Mouse (Mus musculus) kidney, embryonic 16.5 days (tissue): ENCODE data around the gene Ppbp. TPM values are rescaled to one million over a fixed set of nuclear protein-coding genes. Genes with fewer than 3 reads are reported as not detected.

ENCODE experiments used
- ATAC-seq: fragments of 200-750 bp; cut with Nextera tagmentation; 2 replicates; pipeline ENCODE4 v1.8.0; 2017; ENCODE audit warnings: moderate TSS enrichment; ENCODE audit not compliant: low FRiP score, low TSS enrichment
- H3K27ac ChIP-seq: fragments of 300-500 bp; sonication (generic); 2 replicates; pipeline ENCODE4 v1.5.1; 2014; ENCODE audit warnings: low read length
- H3K27me3 ChIP-seq: fragments of 300-500 bp; sonication (generic); 2 replicates; pipeline ENCODE4 v1.6.1; 2014; ENCODE audit warnings: low read length, control low read depth, mixed read lengths; ENCODE audit not compliant: insufficient read depth
- H3K36me3 ChIP-seq: fragments of 300-500 bp; sonication (generic); 2 replicates; pipeline ENCODE4 v1.6.1; 2014; ENCODE audit warnings: low read length, control low read depth, mixed read lengths; ENCODE audit not compliant: insufficient read depth
- H3K4me1 ChIP-seq: fragments of 300-500 bp; sonication (generic); 2 replicates; pipeline ENCODE4 v1.6.1; 2014; ENCODE audit warnings: low read length, control low read depth, mixed read lengths; ENCODE audit not compliant: insufficient read depth
- H3K4me2 ChIP-seq: fragments of 300-500 bp; sonication (generic); replicated peaks from 2 replicates; pipeline ENCODE4 v1.6.1; 2014; ENCODE audit warnings: low read depth, low read length
- H3K4me3 ChIP-seq: fragments of 300-500 bp; sonication (generic); 2 replicates; pipeline ENCODE4 v1.5.1; 2014; ENCODE audit warnings: mild to moderate bottlenecking, low read length
- H3K9ac ChIP-seq: fragments of 300-500 bp; sonication (generic); replicated peaks from 2 replicates; pipeline ENCODE4 v1.6.1; 2014; ENCODE audit warnings: low read length
- H3K9me3 ChIP-seq: fragments of 300-500 bp; sonication (generic); 2 replicates; pipeline ENCODE4 v1.6.1; 2016; ENCODE audit warnings: low read length, control low read depth
- WGBS: fragments of 180-500 bp; shearing (Covaris S2); extraction: QIAGEN DNeasy Blood & Tissue Kit; methylation state at CpG from one replicate; pipeline ENCODE4 v1.1.7; 2014; 5-methylcytosine and 5-hydroxymethylcytosine counted together
- polyA plus RNA-seq: library from polyadenylated mRNA; unstranded; fragments of >200 nt; fragmentation: Nextera tagmentation; extraction: Ambion mirVana; gene quantifications from 2 replicates; pipeline ENCODE4 v1.2.1, GENCODE M21; 2015

Ppbp gene
- polyA plus RNA-seq = 1.5 and 1.9 TPM in 2 replicates

DNA sequence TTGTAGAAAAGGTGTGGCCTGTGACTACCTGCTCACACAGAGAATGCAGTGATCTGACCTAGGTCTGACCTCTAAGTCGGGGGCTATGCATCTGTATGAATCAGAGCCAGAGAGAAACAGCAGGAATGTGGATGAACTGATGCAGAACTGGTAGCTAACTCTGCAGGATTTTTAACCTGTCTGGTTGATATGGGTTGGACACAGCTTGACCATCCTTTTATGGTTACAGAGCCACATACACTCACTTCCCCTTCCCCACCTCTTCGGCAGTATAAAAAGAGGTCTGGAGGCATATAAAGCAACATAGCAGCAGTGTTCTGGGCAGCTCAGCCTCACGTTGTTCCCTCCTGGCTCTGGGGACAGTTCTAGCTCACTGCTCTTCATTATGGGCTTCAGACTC is at the start of gene Ppbp:
TSS of gene Ppbp (plus strand) at position 301 of the 400 bp plus-strand sequence.
- ATAC-seq = no peak
- Histone ChIP-seq H3K36me3 (no peaks in the 10 kb centered on the region), H3K4me2 (no peak within 1 kb of the TSS), H3K9me3 (no peaks in the 10 kb centered on the region), H3K27ac (no peak within 1 kb of the TSS), H3K4me1 (0 out of 2 replicates have a peak, but pooled peaks cover 6% of the 10 kb centered on the region), H3K4me3 (no peak within 1 kb of the TSS), H3K27me3 (no peaks in the 10 kb centered on the region), H3K9ac (no peak within 1 kb of the TSS)
- WGBS = 49% methylated on average over 3 of the region's 3 CpGs

GRCm38 (mm10) chr5:90722656-90723055 is 45.7 kb upstream of the Ppbp start:
- H3K4me1 ChIP-seq = peaks cover 3% of the 10 kb centered on the region; the same call in 1 of the 2 replicates
- no peak overlapping the region for H3K4me2 ChIP-seq
- no peak overlapping the region for H3K27ac ChIP-seq
- WGBS = 95% methylated on average over 3 of the region's 3 CpGs
- ATAC-seq = no peak
- no peak overlapping the region for H3K9ac ChIP-seq
- no peaks in the 10 kb centered on the region for H3K9me3 ChIP-seq
- H3K27me3 ChIP-seq = no peaks in the 10 kb centered on the region
- no peak overlapping the region for H3K4me3 ChIP-seq
- H3K36me3 ChIP-seq = no peaks in the 10 kb centered on the region

GRCm38 (mm10) chr5:90728254-90728653 is 40.1 kb upstream of the Ppbp start:
- no peak overlapping the region for H3K9ac ChIP-seq
- peaks cover 3% of the 10 kb centered on the region; the same call in 1 of the 2 replicates for H3K4me1 ChIP-seq
- H3K4me3 ChIP-seq = no peak overlapping the region
- no peak overlapping the region for H3K4me2 ChIP-seq
- 38% methylated on average over 3 of the region's 3 CpGs for WGBS
- H3K36me3 ChIP-seq = no peaks in the 10 kb centered on the region
- no peak for ATAC-seq
- no peak overlapping the region for H3K27ac ChIP-seq
- no peaks in the 10 kb centered on the region for H3K9me3 ChIP-seq
- no peaks in the 10 kb centered on the region for H3K27me3 ChIP-seq

- Histone ChIP-seq H3K9ac (no peak overlapping the region), H3K4me2 (no peak overlapping the region), H3K4me1 (no peaks in the 10 kb centered on the region), H3K9me3 (no peaks in the 10 kb centered on the region), H3K4me3 (no peak overlapping the region), H3K36me3 (no peaks in the 10 kb centered on the region), H3K27me3 (no peaks in the 10 kb centered on the region), H3K27ac (no peak overlapping the region)
- 62% methylated on average over 4 of the region's 4 CpGs for WGBS
- ATAC-seq = no peak
These were observed 36.8 kb upstream of the Ppbp start for GRCm38 (mm10) chr5:90731480-90731879.

DNA sequence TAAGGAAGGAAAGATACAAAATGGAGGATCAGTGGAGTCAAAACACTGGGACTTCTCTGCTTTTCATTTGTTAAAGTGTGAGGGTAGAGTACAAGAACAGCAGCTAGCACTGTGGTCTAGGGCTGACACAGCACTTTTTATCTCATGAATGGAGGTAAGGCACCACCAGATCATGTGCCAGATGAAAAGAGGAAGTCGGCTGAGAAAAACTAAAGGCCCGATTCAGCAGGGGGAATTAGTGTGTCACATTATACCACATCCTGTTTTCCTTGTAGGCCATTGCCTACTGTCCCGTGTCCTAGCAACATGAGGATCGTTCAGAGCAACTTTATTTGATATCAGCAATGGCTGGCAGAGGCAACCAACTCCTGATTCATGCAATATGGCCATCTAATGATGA is 26.3 kb upstream of the Ppbp start:
- ATAC-seq = no peak
- Histone ChIP-seq H3K4me2 (no peak overlapping the region), H3K9me3 (no peaks in the 10 kb centered on the region), H3K36me3 (no peaks in the 10 kb centered on the region), H3K4me3 (no peak overlapping the region), H3K4me1 (no peaks in the 10 kb centered on the region), H3K27me3 (no peaks in the 10 kb centered on the region), H3K9ac (no peak overlapping the region), H3K27ac (no peak overlapping the region)
- 43% methylated on average over 4 of the region's 4 CpGs for WGBS

DNA sequence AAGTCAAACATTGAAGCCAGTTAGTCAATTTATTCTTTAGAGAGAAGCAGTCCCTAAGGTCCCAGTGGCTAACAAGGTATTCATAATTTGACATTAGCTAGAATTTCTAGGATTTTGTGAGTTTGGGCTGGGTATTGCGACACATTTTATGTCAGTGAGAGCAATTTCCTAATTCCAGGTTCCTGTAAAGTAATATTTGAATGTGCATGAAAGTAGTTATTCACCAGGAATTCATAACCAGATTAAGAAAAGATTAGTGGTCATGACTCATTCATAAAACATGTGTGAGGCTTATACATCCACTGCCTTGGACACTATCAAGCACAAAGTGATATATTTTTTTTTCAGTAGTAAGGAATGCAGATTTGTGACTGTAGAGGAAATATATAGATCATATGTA is 14.4 kb upstream of the Ppbp start:
- H3K27me3 ChIP-seq = 0 out of 2 replicates have a peak, but pooled peaks cover 2% of the 10 kb centered on the region
- WGBS = 95% methylated on average over 1 of the region's 1 CpGs
- no peak overlapping the region for H3K4me2 ChIP-seq
- no peak overlapping the region for H3K9ac ChIP-seq
- H3K9me3 ChIP-seq = no peaks in the 10 kb centered on the region
- no peaks in the 10 kb centered on the region for H3K36me3 ChIP-seq
- H3K4me3 ChIP-seq = no peak overlapping the region
- no peak for ATAC-seq
- H3K27ac ChIP-seq = no peak overlapping the region
- H3K4me1 ChIP-seq = peaks cover 14% of the 10 kb centered on the region

- Histone ChIP-seq H3K27ac (no peak overlapping the region), H3K27me3 (peaks cover 14% of the 10 kb centered on the region), H3K9me3 (no peaks in the 10 kb centered on the region), H3K4me1 (peaks cover 23% of the 10 kb centered on the region), H3K36me3 (no peaks in the 10 kb centered on the region), H3K9ac (no peak overlapping the region), H3K4me2 (no peak overlapping the region), H3K4me3 (no peak overlapping the region)
- ATAC-seq = no peak; the same call in 1 of the 2 replicates
- 63% methylated on average over 5 of the region's 5 CpGs for WGBS
These were observed 10.2 kb upstream of the Ppbp start for GRCm38 (mm10) chr5:90758020-90758605.

DNA sequence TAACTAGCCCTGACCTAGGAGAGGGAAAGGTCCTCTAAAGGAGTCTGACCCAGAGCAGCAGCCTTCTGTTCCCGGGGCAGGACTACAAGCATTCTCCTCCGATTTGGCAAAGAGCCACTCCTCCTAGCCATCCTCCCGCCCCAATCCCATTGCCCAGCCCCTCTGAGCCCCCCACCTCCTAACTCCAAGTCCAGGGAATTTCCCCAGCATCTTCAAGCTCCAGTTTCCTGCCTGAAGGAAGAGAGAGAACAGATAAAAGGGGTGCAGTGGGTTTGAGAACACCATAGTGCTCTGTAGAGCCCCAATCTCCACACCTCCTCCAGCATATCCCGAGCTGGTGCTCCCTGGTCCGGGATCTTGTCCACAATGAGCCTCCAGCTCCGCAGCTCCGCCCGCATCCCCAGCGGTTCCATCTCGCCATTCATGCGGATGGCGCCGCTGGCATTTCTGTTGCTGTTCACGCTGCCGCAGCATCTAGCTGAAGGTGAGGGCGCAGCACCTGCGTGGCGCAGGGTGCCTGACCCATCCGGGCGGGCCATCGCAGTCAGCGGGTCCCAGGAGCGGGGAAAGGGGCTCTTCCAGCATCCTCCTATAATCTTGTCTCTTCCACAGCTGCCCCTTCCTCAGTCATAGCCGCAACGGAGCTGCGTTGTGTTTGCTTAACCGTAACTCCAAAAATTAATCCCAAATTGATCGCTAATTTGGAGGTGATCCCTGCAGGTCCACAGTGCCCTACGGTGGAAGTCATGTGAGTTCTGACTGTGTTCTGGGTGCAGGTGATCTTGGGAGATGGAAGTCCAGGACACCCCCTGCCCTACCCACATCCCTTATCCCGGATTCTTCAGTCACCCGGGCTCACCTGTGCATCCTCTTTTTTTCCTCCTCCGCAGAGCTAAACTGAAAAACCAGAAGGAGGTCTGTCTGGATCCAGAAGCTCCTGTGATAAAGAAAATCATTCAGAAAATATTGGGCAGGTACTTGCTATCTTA is 8.9 kb upstream of the Ppbp start, which contains the start of gene Cxcl5:
TSS of gene Cxcl5 (plus strand) at position 284 of the 989 bp plus-strand sequence.
- peak; percentile 49; the same call in 1 of the 2 replicates for ATAC-seq
- Histone ChIP-seq H3K4me3 (peak within 1 kb of the TSS; percentile 38), H3K4me1 (peaks cover 23% of the 10 kb centered on the region), H3K27ac (no peak within 1 kb of the TSS), H3K4me2 (peak within 1 kb of the TSS; percentile 65), H3K9ac (peak within 1 kb of the TSS; percentile 41; the same call in 1 of the 2 replicates), H3K9me3 (no peaks in the 10 kb centered on the region), H3K27me3 (peaks cover 14% of the 10 kb centered on the region), H3K36me3 (no peaks in the 10 kb centered on the region)
- WGBS = 5% methylated on average over 32 of the region's 32 CpGs

DNA sequence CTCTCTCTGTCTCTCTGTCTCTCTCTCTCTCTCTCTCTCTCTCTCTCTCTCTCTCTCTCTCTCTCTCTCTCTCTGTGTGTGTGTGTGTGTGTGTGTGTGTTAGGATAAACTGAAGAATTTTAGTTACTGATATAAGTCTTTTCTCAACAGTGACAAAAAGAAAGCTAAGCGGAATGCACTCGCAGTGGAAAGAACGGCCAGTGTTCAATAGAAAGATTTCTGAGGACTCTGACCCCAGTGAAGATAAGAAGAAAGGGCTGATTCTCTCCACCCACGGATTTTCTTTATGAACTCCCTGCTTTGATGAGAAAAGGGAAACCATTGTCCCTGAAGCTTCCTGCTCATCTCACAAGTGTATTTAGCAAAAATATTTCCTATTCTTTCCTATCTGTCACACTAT is 8.0 kb upstream of the Ppbp start:
- no peak for ATAC-seq
- Histone ChIP-seq H3K4me1 (peaks cover 23% of the 10 kb centered on the region), H3K4me3 (no peak overlapping the region), H3K4me2 (no peak overlapping the region), H3K9ac (no peak overlapping the region), H3K27me3 (peaks cover 14% of the 10 kb centered on the region), H3K27ac (no peak overlapping the region), H3K9me3 (no peaks in the 10 kb centered on the region), H3K36me3 (no peaks in the 10 kb centered on the region)
- WGBS = 56% methylated on average over 4 of the region's 4 CpGs
